Mouse (Mus musculus): Measurements from ENCODE around the gene Erf. TPM values are rescaled to one million over a fixed set of nuclear protein-coding genes. Genes with fewer than 3 reads are reported as not detected.

Erf gene
- 18.8 and 20.3 TPM in 2 replicates for polyA plus RNA-seq (2015; fragmentation: Nextera tagmentation; extraction: Ambion mirVana)

- peak; percentile 83 for ATAC-seq (ENCODE audit: borderline replicate concordance, extremely low read depth, low FRiP score, low TSS enrichment)
Observed at GRCm38 (mm10) chr7:25250141-25250972, at the start of gene Erf. TSS of gene Erf (minus strand) at chr7:25250761.

GRCm38 (mm10) chr7:25297454-25298325, 47.1 kb upstream of the Erf start, which contains the start of gene Pafah1b3:
TSS of gene Pafah1b3 (minus strand) at chr7:25297986.
- whole genome bisulfite sequencing, result under 1% methylated on average over 48 of the region's 52 CpGs
- ATAC-seq (ENCODE audit: borderline replicate concordance, extremely low read depth, low FRiP score, low TSS enrichment), result peak; percentile 91

More at GRCm38 (mm10) chr7:25250141-25250972, at the start of gene Erf:
- Histone ChIP-seq H3K9me3 (no peaks in the 10 kb centered on the region), H3K27ac (peak within 1 kb of the TSS; percentile 99), H3K9ac (peak within 1 kb of the TSS; percentile 96), H3K4me3 (peak within 1 kb of the TSS; percentile 99), H3K36me3 (peaks cover 3% of the 10 kb centered on the region), H3K4me1 (peaks cover 48% of the 10 kb centered on the region), H3K27me3 (no peaks in the 10 kb centered on the region), H3K4me2 (peak within 1 kb of the TSS; percentile 90)
- WGBS, result under 1% methylated on average over 40 of the region's 81 CpGs

GRCm38 (mm10) chr7:25296945-25297453, 46.4 kb upstream of the Erf start:
- H3K9ac ChIP-seq, result peak overlapping the region; percentile 82
- ATAC-seq (ENCODE audit: borderline replicate concordance, extremely low read depth, low FRiP score, low TSS enrichment), result peak; percentile 43; the same call in 1 of the 2 replicates
- H3K4me2 ChIP-seq, result peak overlapping the region; percentile 87
- peaks cover 37% of the 10 kb centered on the region for H3K36me3 ChIP-seq
- WGBS, result under 1% methylated on average over 21 of the region's 21 CpGs
- no peaks in the 10 kb centered on the region for H3K27me3 ChIP-seq
- H3K4me3 ChIP-seq, result peak overlapping the region; percentile 69
- H3K4me1 ChIP-seq, result peaks cover 14% of the 10 kb centered on the region
- H3K9me3 ChIP-seq, result no peaks in the 10 kb centered on the region
- peak overlapping the region; percentile 96 for H3K27ac ChIP-seq

More at GRCm38 (mm10) chr7:25297454-25298325, 47.1 kb upstream of the Erf start, which contains the start of gene Pafah1b3:
- Histone ChIP-seq H3K4me2 (peak within 1 kb of the TSS; percentile 87), H3K9ac (peak within 1 kb of the TSS; percentile 82), H3K9me3 (no peaks in the 10 kb centered on the region), H3K36me3 (peaks cover 30% of the 10 kb centered on the region), H3K4me3 (peak within 1 kb of the TSS; percentile 69), H3K27me3 (no peaks in the 10 kb centered on the region), H3K4me1 (peaks cover 14% of the 10 kb centered on the region), H3K27ac (peak within 1 kb of the TSS; percentile 96)

- Histone ChIP-seq H3K27me3 (no peaks in the 10 kb centered on the region), H3K9ac (no peak overlapping the region), H3K4me2 (no peak overlapping the region), H3K36me3 (peaks cover 55% of the 10 kb centered on the region), H3K9me3 (no peaks in the 10 kb centered on the region), H3K4me1 (peaks cover 18% of the 10 kb centered on the region), H3K4me3 (no peak overlapping the region), H3K27ac (no peak overlapping the region)
- ATAC-seq (ENCODE audit: borderline replicate concordance, extremely low read depth, low FRiP score, low TSS enrichment), result no peak
- WGBS, result 79% methylated on average over 12 of the region's 12 CpGs
Observed at GRCm38 (mm10) chr7:25294960-25295722, 44.6 kb upstream of the Erf start.

GRCm38 (mm10) chr7:25294495-25294894, 43.9 kb upstream of the Erf start:
- Histone ChIP-seq H3K27me3 (no peaks in the 10 kb centered on the region), H3K4me2 (no peak overlapping the region), H3K9me3 (no peaks in the 10 kb centered on the region), H3K27ac (no peak overlapping the region), H3K4me3 (no peak overlapping the region), H3K36me3 (peaks cover 62% of the 10 kb centered on the region), H3K4me1 (peaks cover 18% of the 10 kb centered on the region), H3K9ac (no peak overlapping the region)
- WGBS, result 83% methylated on average over 4 of the region's 4 CpGs
- no peak for ATAC-seq (ENCODE audit: borderline replicate concordance, extremely low read depth, low FRiP score, low TSS enrichment)

GRCm38 (mm10) chr7:25293191-25293739, 42.7 kb upstream of the Erf start:
- WGBS, result 67% methylated on average over 8 of the region's 10 CpGs
- Histone ChIP-seq H3K4me1 (peaks cover 18% of the 10 kb centered on the region), H3K9ac (no peak overlapping the region), H3K27me3 (no peaks in the 10 kb centered on the region), H3K4me3 (no peak overlapping the region), H3K27ac (no peak overlapping the region), H3K4me2 (no peak overlapping the region), H3K36me3 (peaks cover 74% of the 10 kb centered on the region), H3K9me3 (no peaks in the 10 kb centered on the region)
- no peak for ATAC-seq (ENCODE audit: borderline replicate concordance, extremely low read depth, low FRiP score, low TSS enrichment)

GRCm38 (mm10) chr7:25292107-25292506, 41.5 kb upstream of the Erf start:
- Histone ChIP-seq H3K4me3 (no peak overlapping the region), H3K9ac (no peak overlapping the region), H3K4me1 (peaks cover 18% of the 10 kb centered on the region), H3K27me3 (no peaks in the 10 kb centered on the region), H3K36me3 (peaks cover 86% of the 10 kb centered on the region), H3K4me2 (no peak overlapping the region), H3K9me3 (no peaks in the 10 kb centered on the region), H3K27ac (no peak overlapping the region)
- 53% methylated on average over 7 of the region's 7 CpGs for WGBS
- ATAC-seq (ENCODE audit: borderline replicate concordance, extremely low read depth, low FRiP score, low TSS enrichment), result no peak

GRCm38 (mm10) chr7:25290911-25291310, 40.4 kb upstream of the Erf start:
- Histone ChIP-seq H3K4me3 (no peak overlapping the region), H3K9ac (no peak overlapping the region), H3K9me3 (no peaks in the 10 kb centered on the region), H3K36me3 (peaks cover 98% of the 10 kb centered on the region), H3K27me3 (no peaks in the 10 kb centered on the region), H3K4me1 (peaks cover 8% of the 10 kb centered on the region; the same call in 1 of the 2 replicates), H3K4me2 (no peak overlapping the region), H3K27ac (no peak overlapping the region)
- ATAC-seq (ENCODE audit: borderline replicate concordance, extremely low read depth, low FRiP score, low TSS enrichment), result no peak
- 76% methylated on average over 2 of the region's 2 CpGs for WGBS

GRCm38 (mm10) chr7:25290463-25290862, 39.9 kb upstream of the Erf start:
- no peak for ATAC-seq (ENCODE audit: borderline replicate concordance, extremely low read depth, low FRiP score, low TSS enrichment)

GRCm38 (mm10) chr7:25289925-25290324, 39.4 kb upstream of the Erf start:
- no peak overlapping the region for H3K4me2 ChIP-seq
- no peaks in the 10 kb centered on the region for H3K27me3 ChIP-seq
- H3K9me3 ChIP-seq, result no peaks in the 10 kb centered on the region
- no peak overlapping the region for H3K27ac ChIP-seq
- H3K36me3 ChIP-seq, result peaks cover 99% of the 10 kb centered on the region
- peaks cover 7% of the 10 kb centered on the region for H3K4me1 ChIP-seq
- no peak for ATAC-seq (ENCODE audit: borderline replicate concordance, extremely low read depth, low FRiP score, low TSS enrichment)
- H3K9ac ChIP-seq, result no peak overlapping the region
- H3K4me3 ChIP-seq, result no peak overlapping the region
- WGBS, result 93% methylated on average over 3 of the region's 3 CpGs

More at GRCm38 (mm10) chr7:25290463-25290862, 39.9 kb upstream of the Erf start:
- no peak overlapping the region for H3K27ac ChIP-seq
- H3K4me1 ChIP-seq, result peaks cover 4% of the 10 kb centered on the region; the same call in 1 of the 2 replicates
- no peak overlapping the region for H3K9ac ChIP-seq
- H3K27me3 ChIP-seq, result no peaks in the 10 kb centered on the region
- no peaks in the 10 kb centered on the region for H3K9me3 ChIP-seq
- WGBS, result 96% methylated on average over 1 of the region's 1 CpGs
- H3K36me3 ChIP-seq, result peaks cover 99% of the 10 kb centered on the region
- no peak overlapping the region for H3K4me3 ChIP-seq
- no peak overlapping the region for H3K4me2 ChIP-seq

- WGBS, result 83% methylated on average over 3 of the region's 3 CpGs
- ATAC-seq (ENCODE audit: borderline replicate concordance, extremely low read depth, low FRiP score, low TSS enrichment), result no peak
Observed at GRCm38 (mm10) chr7:25288721-25289120, 38.2 kb upstream of the Erf start.

More at GRCm38 (mm10) chr7:25288721-25289120, 38.2 kb upstream of the Erf start:
- Histone ChIP-seq H3K4me1 (peaks cover 19% of the 10 kb centered on the region), H3K27ac (no peak overlapping the region), H3K27me3 (no peaks in the 10 kb centered on the region), H3K4me3 (no peak overlapping the region), H3K9me3 (no peaks in the 10 kb centered on the region), H3K4me2 (no peak overlapping the region), H3K9ac (no peak overlapping the region), H3K36me3 (peaks cover 91% of the 10 kb centered on the region)
